Mouse (Mus musculus) MN1 (cell line): ENCODE measurements around the gene Abtb2.
A peak's percentile ranks its signal among the peaks of the same experiment; 100 is the strongest.

ENCODE experiments used
- DNase-seq: peaks from one replicate; pipeline ENCODE4 v3.0.0-alpha.2; 2016; ENCODE audit warnings: low spot score

Gene Abtb2

GRCm38 (mm10) chr2:103584093-103584492 lies 18.0 kb downstream of the Abtb2 start:
- DNase-seq = no peak

GRCm38 (mm10) chr2:103586423-103586822 lies 20.3 kb downstream of the Abtb2 start:
- DNase-seq = no peak

- no peak for DNase-seq
Measured at GRCm38 (mm10) chr2:103588776-103589175, 22.7 kb downstream of the Abtb2 start.

GRCm38 (mm10) chr2:103589400-103589799 lies 23.3 kb downstream of the Abtb2 start:
- no peak for DNase-seq

GRCm38 (mm10) chr2:103590645-103591044 lies 24.5 kb downstream of the Abtb2 start:
- no peak for DNase-seq

- DNase-seq = peak; percentile 61
Measured at GRCm38 (mm10) chr2:103591742-103592590, 25.9 kb downstream of the Abtb2 start.

GRCm38 (mm10) chr2:103592591-103592929 lies 26.4 kb downstream of the Abtb2 start:
- no peak for DNase-seq

- no peak for DNase-seq
Measured at GRCm38 (mm10) chr2:103594592-103595011, 28.5 kb downstream of the Abtb2 start.

GRCm38 (mm10) chr2:103595028-103595651 lies 29.0 kb downstream of the Abtb2 start:
- no peak for DNase-seq

- no peak for DNase-seq
Measured at GRCm38 (mm10) chr2:103599296-103599695, 33.2 kb downstream of the Abtb2 start.

GRCm38 (mm10) chr2:103600165-103600891 lies 34.2 kb downstream of the Abtb2 start:
- peak; percentile 88 for DNase-seq

GRCm38 (mm10) chr2:103601126-103601525 lies 35.0 kb downstream of the Abtb2 start:
- no peak for DNase-seq

- DNase-seq = no peak
Measured at GRCm38 (mm10) chr2:103601531-103601930, 35.4 kb downstream of the Abtb2 start.

- DNase-seq = no peak
Measured at GRCm38 (mm10) chr2:103603209-103603608, 37.1 kb downstream of the Abtb2 start.

GRCm38 (mm10) chr2:103603869-103604268 lies 37.8 kb downstream of the Abtb2 start:
- DNase-seq = no peak

- no peak for DNase-seq
Measured at GRCm38 (mm10) chr2:103605805-103606498, 39.8 kb downstream of the Abtb2 start.

GRCm38 (mm10) chr2:103607926-103608325 lies 41.8 kb downstream of the Abtb2 start:
- DNase-seq = no peak

GRCm38 (mm10) chr2:103608947-103609346 lies 42.8 kb downstream of the Abtb2 start:
- DNase-seq = no peak

- DNase-seq = no peak
Measured at GRCm38 (mm10) chr2:103609499-103609898, 43.4 kb downstream of the Abtb2 start.

GRCm38 (mm10) chr2:103610831-103611535 lies 44.9 kb downstream of the Abtb2 start:
- DNase-seq = no peak

- DNase-seq = no peak
Measured at GRCm38 (mm10) chr2:103613865-103614264, 47.8 kb downstream of the Abtb2 start.

- no peak for DNase-seq
Measured at GRCm38 (mm10) chr2:103615028-103615427, 48.9 kb downstream of the Abtb2 start.
